Mouse (Mus musculus) ES-Bruce4 (cell line): ENCODE data around the gene Prss8.

Experiments used
- CTCF ChIP-seq: IDR thresholded peaks from one replicate; pipeline ENCODE4 v1.8.1; 2011; ENCODE audit warnings: low read depth, low read length
- EP300 ChIP-seq: IDR thresholded peaks from 2 replicates; pipeline ENCODE4 v1.6.1; 2011; ENCODE audit warnings: low read depth, low read length; ENCODE audit not compliant: insufficient read depth
- POLR2A ChIP-seq: IDR thresholded peaks from one replicate; pipeline ENCODE4 v1.8.1; 2011; ENCODE audit warnings: low read length; ENCODE audit not compliant: insufficient read depth

DNA sequence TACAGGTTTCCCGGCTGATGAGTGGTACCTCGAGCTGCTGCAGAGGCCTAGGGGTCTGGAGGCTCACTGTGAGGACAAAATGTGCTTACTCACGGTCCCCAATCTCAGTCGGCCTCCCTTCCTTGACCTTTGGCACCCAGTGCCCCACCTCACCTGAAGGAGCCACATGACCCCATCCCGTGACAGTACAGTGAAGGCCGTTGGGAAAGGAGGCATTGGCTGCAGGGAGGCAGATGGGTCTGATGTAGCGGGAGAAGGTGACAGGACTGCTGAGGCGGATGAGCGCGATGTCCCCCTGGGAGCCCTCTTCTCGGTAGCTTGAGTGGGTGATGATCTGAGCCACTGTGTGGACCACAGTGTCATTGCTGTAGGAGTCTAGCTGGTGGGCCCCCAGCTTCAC, 3.1 kb downstream of the Prss8 start:
- TF ChIP-seq POLR2A (no peak), CTCF (no peak), EP300 (peak; percentile 65; the same call in 1 of the 2 replicates)
